Mouse (Mus musculus) CD4-positive, CD25-positive, alpha-beta regulatory T cell, adult 2 months (primary cell): ENCODE results near the gene Tcf23.
A peak's percentile ranks its signal among the peaks of the same experiment; 100 is the strongest.
"Not testable (repeated sequence)": the region's sequence is repeated elsewhere in the genome, so short reads cannot be mapped to it uniquely, and the experiment has no call there.

Experiments used
- DNase-seq: peaks from one replicate; pipeline ENCODE4 v3.0.0-alpha.2; 2012; ENCODE audit warnings: low read depth, low spot score

Tcf23 gene

GRCm38 (mm10) chr5:30994910-30995635, 26.6 kb downstream of the Tcf23 start:
- no peak for DNase-seq

GRCm38 (mm10) chr5:30998306-30998705, 29.8 kb downstream of the Tcf23 start:
- peak; percentile 82 for DNase-seq

GRCm38 (mm10) chr5:30999324-30999723, 30.9 kb downstream of the Tcf23 start:
- no peak for DNase-seq

- DNase-seq, result no peak
These were observed 31.7 kb downstream of the Tcf23 start for GRCm38 (mm10) chr5:31000122-31000521.

- no peak for DNase-seq
These were observed 32.5 kb downstream of the Tcf23 start for GRCm38 (mm10) chr5:31000993-31001392.

GRCm38 (mm10) chr5:31001560-31001959, 33.1 kb downstream of the Tcf23 start:
- peak; percentile 33 for DNase-seq

GRCm38 (mm10) chr5:31004184-31004583, 35.7 kb downstream of the Tcf23 start:
- DNase-seq, result peak; percentile 94

- DNase-seq, result peak; percentile 62
These were observed 44.3 kb downstream of the Tcf23 start for GRCm38 (mm10) chr5:31012737-31013136.

GRCm38 (mm10) chr5:31015913-31016312, 47.5 kb downstream of the Tcf23 start:
- no peak for DNase-seq

GRCm38 (mm10) chr5:31021790-31022189, 53.3 kb downstream of the Tcf23 start:
- not testable (repeated sequence) for DNase-seq

GRCm38 (mm10) chr5:31022690-31023089, 54.2 kb downstream of the Tcf23 start:
- no peak for DNase-seq

- DNase-seq, result no peak
These were observed 54.8 kb downstream of the Tcf23 start for GRCm38 (mm10) chr5:31023254-31023653.

- no peak for DNase-seq
These were observed 56.2 kb downstream of the Tcf23 start for GRCm38 (mm10) chr5:31024641-31025040.
